Mouse (Mus musculus) brain, embryonic 14.5 days (tissue): ENCODE measurements around the gene Actn1. TPM values are rescaled to one million over a fixed set of nuclear protein-coding genes. Genes with fewer than 3 reads are reported as not detected.

Source experiments
- DNase-seq: peaks from one replicate; pipeline ENCODE4 v3.0.0-alpha.2; 2011; ENCODE audit warnings: low read depth
- CTCF ChIP-seq: fragments of 200-500 bp; IDR thresholded peaks from 2 replicates; pipeline ENCODE4 v1.5.1; 2012; ENCODE audit warnings: inconsistent platforms, mild to moderate bottlenecking, moderate library complexity, borderline replicate concordance; ENCODE audit not compliant: insufficient read depth, insufficient read length; ENCODE audit errors: extremely low read depth
- POLR2A ChIP-seq: fragments of 200-500 bp; IDR thresholded peaks from 2 replicates; pipeline ENCODE4 v1.6.1; 2012; ENCODE audit warnings: mild to moderate bottlenecking, inconsistent platforms, borderline replicate concordance; ENCODE audit not compliant: poor library complexity, insufficient read depth, insufficient read length, severe bottlenecking; ENCODE audit errors: extremely low read depth
- polyA plus RNA-seq: library from polyadenylated mRNA; depleted of rRNA; stranded (reverse); fragments of >200 nt; gene quantifications from 2 replicates; pipeline ENCODE4 v1.2.3, GENCODE M21; 2012

Gene Actn1
- polyA plus RNA-seq, 1 experiment: 30.5 TPM

- TF ChIP-seq POLR2A: no peak
- no peak for TF ChIP-seq CTCF
- DNase-seq: no peak
These were observed 42.0 kb downstream of the Actn1 start for GRCm38 (mm10) chr12:80218045-80218611.

- TF ChIP-seq CTCF (no peak), POLR2A (no peak)
- no peak for DNase-seq
These were observed 43.1 kb downstream of the Actn1 start for GRCm38 (mm10) chr12:80217049-80217448.

- DNase-seq: no peak
- TF ChIP-seq POLR2A (no peak), CTCF (no peak)
These were observed 43.8 kb downstream of the Actn1 start for GRCm38 (mm10) chr12:80216258-80216881.

- TF ChIP-seq POLR2A (no peak), CTCF (no peak)
- DNase-seq: no peak
These were observed 46.4 kb downstream of the Actn1 start for GRCm38 (mm10) chr12:80213810-80214209.

- no peak for TF ChIP-seq POLR2A
- no peak for TF ChIP-seq CTCF
These were observed 46.9 kb downstream of the Actn1 start for GRCm38 (mm10) chr12:80213263-80213662.

GRCm38 (mm10) chr12:80210791-80211612, 49.2 kb downstream of the Actn1 start:
- DNase-seq: no peak
- TF ChIP-seq POLR2A: no peak
- TF ChIP-seq CTCF: no peak

More at GRCm38 (mm10) chr12:80213263-80213662, 46.9 kb downstream of the Actn1 start:
- DNase-seq: no peak

- TF ChIP-seq POLR2A: no peak
- no peak for TF ChIP-seq CTCF
- no peak for DNase-seq
These were observed 50.3 kb downstream of the Actn1 start for GRCm38 (mm10) chr12:80209914-80210313.

GRCm38 (mm10) chr12:80208126-80208820, 51.9 kb downstream of the Actn1 start:
- DNase-seq: no peak
- no peak for TF ChIP-seq CTCF
- TF ChIP-seq POLR2A: no peak

- DNase-seq: peak; percentile 46
- TF ChIP-seq CTCF (no peak), POLR2A (no peak)
These were observed 56.9 kb downstream of the Actn1 start for GRCm38 (mm10) chr12:80203284-80203683.

- TF ChIP-seq POLR2A (no peak), CTCF (0 out of 2 replicates have a peak, but pooled peaks have one; percentile 5)
- DNase-seq: no peak
These were observed 60.4 kb downstream of the Actn1 start for GRCm38 (mm10) chr12:80199738-80200137.

GRCm38 (mm10) chr12:80198487-80198886, 61.7 kb downstream of the Actn1 start:
- peak; percentile 82 for DNase-seq
- TF ChIP-seq POLR2A (no peak), CTCF (peak; percentile 87)

- DNase-seq: peak; percentile 51
- no peak for TF ChIP-seq POLR2A
- peak; percentile 84 for TF ChIP-seq CTCF
These were observed 62.8 kb downstream of the Actn1 start for GRCm38 (mm10) chr12:80197343-80197742.

GRCm38 (mm10) chr12:80191806-80192205, 68.4 kb downstream of the Actn1 start:
- TF ChIP-seq POLR2A (no peak), CTCF (no peak)
- DNase-seq: no peak
